Mouse (Mus musculus): ENCODE measurements around the gene Lrrc74a. TPM values are rescaled to one million over a fixed set of nuclear protein-coding genes. Genes with fewer than 3 reads are reported as not detected.

Gene Lrrc74a
- polyA plus RNA-seq, 1 experiment from 2014 or later: not detected

- Histone ChIP-seq H3K4me3 (ENCODE audit: inconsistent target) (no peak overlapping the region), H3K79me2 (ENCODE audit: inconsistent target) (no peaks in the 10 kb centered on the region), H3K36me3 (ENCODE audit: inconsistent target) (no peaks in the 10 kb centered on the region), H3K27ac (no peak overlapping the region)
- WGBS (ENCODE audit: missing documents): 56% methylated on average over 20 of the region's 20 CpGs
Measured at GRCm38 (mm10) chr12:86767868-86768631, 33.9 kb downstream of the Lrrc74a start.

- no peak overlapping the region for H3K4me3 ChIP-seq (ENCODE audit: inconsistent target)
- no peak overlapping the region for H3K27ac ChIP-seq
- WGBS (ENCODE audit: missing documents): 52% methylated on average over 4 of the region's 4 CpGs
- H3K79me2 ChIP-seq (ENCODE audit: inconsistent target): no peaks in the 10 kb centered on the region
- H3K36me3 ChIP-seq (ENCODE audit: inconsistent target): no peaks in the 10 kb centered on the region
Measured at GRCm38 (mm10) chr12:86768986-86769580, 34.9 kb downstream of the Lrrc74a start.

- no peaks in the 10 kb centered on the region for H3K79me2 ChIP-seq (ENCODE audit: inconsistent target)
- no peak overlapping the region for H3K4me3 ChIP-seq (ENCODE audit: inconsistent target)
- no peaks in the 10 kb centered on the region for H3K36me3 ChIP-seq (ENCODE audit: inconsistent target)
- no peak overlapping the region for H3K27ac ChIP-seq
Measured at GRCm38 (mm10) chr12:86769819-86770218, 35.6 kb downstream of the Lrrc74a start.

- Histone ChIP-seq H3K4me3 (ENCODE audit: inconsistent target) (no peak overlapping the region), H3K79me2 (ENCODE audit: inconsistent target) (no peaks in the 10 kb centered on the region), H3K27ac (no peak overlapping the region), H3K36me3 (ENCODE audit: inconsistent target) (no peaks in the 10 kb centered on the region)
- WGBS (ENCODE audit: missing documents): 86% methylated on average over 4 of the region's 4 CpGs
Measured at GRCm38 (mm10) chr12:86770261-86770670, 36.1 kb downstream of the Lrrc74a start.

GRCm38 (mm10) chr12:86770927-86771326, 36.8 kb downstream of the Lrrc74a start:
- Histone ChIP-seq H3K4me3 (ENCODE audit: inconsistent target) (no peak overlapping the region), H3K27ac (no peak overlapping the region)
- WGBS (ENCODE audit: missing documents): 82% methylated on average over 3 of the region's 3 CpGs

DNA sequence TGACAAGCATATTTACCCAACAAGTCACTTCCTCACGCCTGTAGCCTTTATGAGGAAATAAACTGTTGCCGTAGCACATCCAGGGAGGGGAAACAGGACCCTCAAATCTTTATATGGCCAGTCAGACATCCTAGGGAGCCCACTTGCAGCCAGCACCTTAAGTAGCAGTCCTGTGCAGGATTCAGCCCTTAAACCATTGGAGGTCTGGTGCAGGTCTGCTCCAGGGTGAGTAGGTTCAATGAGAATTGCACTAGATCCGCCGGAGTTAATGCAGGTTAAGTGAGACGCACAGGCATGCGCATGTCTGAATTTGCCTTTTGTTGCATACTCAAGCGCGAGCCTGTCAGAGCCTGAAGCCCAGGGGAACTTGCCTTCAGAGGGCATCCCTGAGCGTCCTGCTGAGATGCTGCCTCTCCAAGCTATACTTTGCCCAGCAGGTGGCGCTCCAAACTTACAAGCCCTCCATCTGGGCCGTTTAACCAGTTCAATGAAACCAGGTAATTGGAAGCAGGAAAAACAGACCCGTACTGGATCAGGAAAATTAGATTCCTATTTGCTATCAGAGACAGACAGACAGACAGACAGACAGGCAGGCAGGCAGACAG, 37.8 kb downstream of the Lrrc74a start:
- WGBS (ENCODE audit: missing documents): 8% methylated on average over 12 of the region's 12 CpGs
- no peaks in the 10 kb centered on the region for H3K79me2 ChIP-seq (ENCODE audit: inconsistent target)
- H3K36me3 ChIP-seq (ENCODE audit: inconsistent target): no peaks in the 10 kb centered on the region
- no peak overlapping the region for H3K27ac ChIP-seq
- no peak overlapping the region for H3K4me3 ChIP-seq (ENCODE audit: inconsistent target)

More at GRCm38 (mm10) chr12:86770927-86771326, 36.8 kb downstream of the Lrrc74a start:
- H3K79me2 ChIP-seq (ENCODE audit: inconsistent target): no peaks in the 10 kb centered on the region
- H3K36me3 ChIP-seq (ENCODE audit: inconsistent target): no peaks in the 10 kb centered on the region

DNA sequence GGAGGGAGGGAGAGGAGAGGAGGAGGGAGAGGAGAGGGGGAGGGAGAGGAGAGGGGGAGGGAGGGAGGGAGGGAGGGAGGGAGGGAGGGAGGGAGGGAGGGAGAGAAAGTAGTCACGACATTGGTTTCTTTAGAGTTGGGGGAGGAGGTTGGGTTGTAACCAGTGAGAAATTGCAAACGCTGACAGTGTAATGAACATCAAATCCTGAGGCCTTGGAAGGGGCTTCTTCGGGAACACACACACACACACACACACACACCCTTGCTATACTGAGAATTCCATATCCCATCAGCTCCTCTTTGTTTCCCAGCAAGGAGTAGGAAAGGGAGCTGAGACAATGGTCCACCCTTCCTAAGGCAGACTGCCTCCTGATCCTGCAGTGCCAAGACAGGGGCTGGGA, 38.4 kb downstream of the Lrrc74a start:
- Histone ChIP-seq H3K79me2 (ENCODE audit: inconsistent target) (no peaks in the 10 kb centered on the region), H3K4me3 (ENCODE audit: inconsistent target) (no peak overlapping the region), H3K36me3 (ENCODE audit: inconsistent target) (no peaks in the 10 kb centered on the region), H3K27ac (no peak overlapping the region)
- 73% methylated on average over 2 of the region's 3 CpGs for WGBS (ENCODE audit: missing documents)

- Histone ChIP-seq H3K4me3 (ENCODE audit: inconsistent target) (no peak overlapping the region), H3K27ac (no peak overlapping the region), H3K79me2 (ENCODE audit: inconsistent target) (no peaks in the 10 kb centered on the region), H3K36me3 (ENCODE audit: inconsistent target) (no peaks in the 10 kb centered on the region)
- 85% methylated on average over 7 of the region's 7 CpGs for WGBS (ENCODE audit: missing documents)
Measured at GRCm38 (mm10) chr12:86775561-86776280, 41.6 kb downstream of the Lrrc74a start.

- 92% methylated on average over 7 of the region's 7 CpGs for WGBS (ENCODE audit: missing documents)
- no peaks in the 10 kb centered on the region for H3K79me2 ChIP-seq (ENCODE audit: inconsistent target)
- H3K4me3 ChIP-seq (ENCODE audit: inconsistent target): no peak overlapping the region
- H3K27ac ChIP-seq: no peak overlapping the region
- no peaks in the 10 kb centered on the region for H3K36me3 ChIP-seq (ENCODE audit: inconsistent target)
Measured at GRCm38 (mm10) chr12:86776341-86776860, 42.2 kb downstream of the Lrrc74a start.

DNA sequence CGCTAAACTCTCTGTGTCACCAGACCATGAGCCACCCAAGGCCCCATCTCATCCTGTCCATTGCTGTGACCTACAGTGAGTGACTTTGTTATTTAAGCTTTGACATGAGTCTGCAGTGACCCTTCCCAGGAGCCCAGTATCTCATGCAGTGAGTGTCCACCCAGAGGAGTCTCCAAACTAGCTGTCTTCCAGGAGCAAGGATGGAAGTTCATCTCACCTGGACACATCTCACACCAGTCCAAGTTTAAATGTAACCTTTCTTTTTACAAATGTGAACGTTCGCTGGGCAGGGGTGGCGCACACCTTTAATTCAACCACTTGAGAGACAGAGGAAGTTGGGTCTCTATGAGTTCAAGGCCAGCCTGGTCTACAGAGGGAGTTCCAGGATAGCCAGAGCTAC, 44.4 kb downstream of the Lrrc74a start:
- 96% methylated on average over 4 of the region's 4 CpGs for WGBS (ENCODE audit: missing documents)
- H3K36me3 ChIP-seq (ENCODE audit: inconsistent target): no peaks in the 10 kb centered on the region

DNA sequence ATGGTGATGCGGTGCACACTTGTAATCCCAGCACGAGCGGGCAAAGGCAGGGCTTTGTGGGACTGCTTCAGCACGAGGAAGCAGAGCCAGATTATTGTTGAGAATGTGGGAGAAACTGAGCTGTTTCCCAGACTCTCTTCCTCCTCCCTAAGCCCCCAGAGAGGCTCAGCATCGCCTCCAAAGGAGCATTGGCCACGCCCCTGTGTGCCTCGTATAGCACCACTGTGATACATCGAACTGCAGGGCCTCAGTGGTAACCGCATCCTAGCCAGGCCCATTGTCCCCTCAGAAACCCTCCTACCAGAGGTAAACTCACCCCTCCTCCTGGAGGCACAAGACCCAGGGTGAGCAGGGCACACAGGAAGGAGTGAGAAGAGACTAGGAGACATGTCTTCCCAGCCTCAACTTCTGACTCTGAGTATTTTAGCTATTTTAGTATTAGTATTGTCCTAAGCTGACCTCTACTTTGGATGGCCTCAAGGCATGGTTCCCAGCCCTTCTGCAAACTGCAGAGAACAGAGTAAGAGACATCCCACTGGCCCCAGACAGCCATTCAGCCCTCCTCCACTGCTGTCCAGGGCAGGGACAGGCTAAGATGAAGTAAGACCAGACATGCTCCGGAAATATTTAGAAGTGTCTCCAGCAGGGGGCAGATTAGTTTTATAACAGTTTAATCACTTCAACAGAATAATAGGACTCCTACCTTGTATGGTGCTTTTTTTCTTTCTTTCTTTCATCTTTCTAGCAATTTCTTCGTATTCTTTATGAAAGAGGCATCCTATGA, 45.2 kb downstream of the Lrrc74a start:
- H3K4me3 ChIP-seq (ENCODE audit: inconsistent target): no peak overlapping the region
- 82% methylated on average over 11 of the region's 11 CpGs for WGBS (ENCODE audit: missing documents)
- no peaks in the 10 kb centered on the region for H3K36me3 ChIP-seq (ENCODE audit: inconsistent target)
- H3K79me2 ChIP-seq (ENCODE audit: inconsistent target): no peaks in the 10 kb centered on the region
- H3K27ac ChIP-seq: no peak overlapping the region

More for the DNA sequence above, 44.4 kb downstream of the Lrrc74a start:
- H3K79me2 ChIP-seq (ENCODE audit: inconsistent target): no peaks in the 10 kb centered on the region
- H3K4me3 ChIP-seq (ENCODE audit: inconsistent target): no peak overlapping the region
- no peak overlapping the region for H3K27ac ChIP-seq

- Histone ChIP-seq H3K4me3 (ENCODE audit: inconsistent target) (no peak overlapping the region), H3K79me2 (ENCODE audit: inconsistent target) (no peaks in the 10 kb centered on the region), H3K36me3 (ENCODE audit: inconsistent target) (no peaks in the 10 kb centered on the region), H3K27ac (no peak overlapping the region)
- WGBS (ENCODE audit: missing documents): 57% methylated on average over 6 of the region's 6 CpGs
Measured at GRCm38 (mm10) chr12:86781654-86782202, 47.6 kb downstream of the Lrrc74a start.

GRCm38 (mm10) chr12:86786149-86787019, 52.2 kb downstream of the Lrrc74a start:
- no peaks in the 10 kb centered on the region for H3K79me2 ChIP-seq (ENCODE audit: inconsistent target)
- H3K36me3 ChIP-seq (ENCODE audit: inconsistent target): no peaks in the 10 kb centered on the region
- 89% methylated on average over 12 of the region's 12 CpGs for WGBS (ENCODE audit: missing documents)
- H3K4me3 ChIP-seq (ENCODE audit: inconsistent target): no peak overlapping the region
- no peak overlapping the region for H3K27ac ChIP-seq
